Mouse (Mus musculus) heart, embryonic 12.5 days (tissue): ENCODE measurements around the gene Slc23a2. TPM values are rescaled to one million over a fixed set of nuclear protein-coding genes. Genes with fewer than 3 reads are reported as not detected.

Source experiments
- ATAC-seq: fragments of 200-750 bp; cut with Nextera tagmentation; 2 replicates; pipeline ENCODE4 v1.8.0; 2017; ENCODE audit warnings: moderate TSS enrichment, moderate library complexity; ENCODE audit not compliant: insufficient number of reproducible peaks, low FRiP score
- H3K27ac ChIP-seq: fragments of 300-500 bp; sonication (generic); 2 replicates; pipeline ENCODE4 v1.5.1; 2016; ENCODE audit warnings: mild to moderate bottlenecking, moderate library complexity; ENCODE audit not compliant: poor library complexity, severe bottlenecking
- H3K27me3 ChIP-seq: fragments of 300-500 bp; sonication (generic); replicated peaks from 2 replicates; pipeline ENCODE4 v1.6.1; 2016; ENCODE audit warnings: mild to moderate bottlenecking, moderate library complexity
- H3K36me3 ChIP-seq: fragments of 300-500 bp; sonication (generic); 2 replicates; pipeline ENCODE4 v1.6.1; 2016; ENCODE audit warnings: mild to moderate bottlenecking, moderate library complexity
- H3K4me1 ChIP-seq: fragments of 300-500 bp; sonication (generic); replicated peaks from 2 replicates; pipeline ENCODE4 v1.6.1; 2016; ENCODE audit warnings: mild to moderate bottlenecking
- H3K4me2 ChIP-seq: fragments of 300-500 bp; sonication (generic); 2 replicates; pipeline ENCODE4 v1.6.1; 2016; ENCODE audit warnings: mild to moderate bottlenecking, moderate library complexity
- H3K4me3 ChIP-seq: fragments of 300-500 bp; sonication (generic); 2 replicates; pipeline ENCODE4 v1.5.1; 2016; ENCODE audit warnings: mild to moderate bottlenecking
- H3K9ac ChIP-seq: fragments of 300-500 bp; sonication (generic); 2 replicates; pipeline ENCODE4 v1.6.1; 2016; ENCODE audit warnings: mild to moderate bottlenecking, moderate library complexity
- H3K9me3 ChIP-seq: fragments of 300-500 bp; sonication (generic); replicated peaks from 2 replicates; pipeline ENCODE4 v1.6.1; 2016; ENCODE audit warnings: mild to moderate bottlenecking, moderate library complexity
- WGBS: fragments of 180-500 bp; shearing (Covaris S2); methylation state at CpG from one replicate; pipeline ENCODE4 v1.1.7; 2016; 5-methylcytosine and 5-hydroxymethylcytosine counted together
- polyA plus RNA-seq: library from polyadenylated mRNA; unstranded; fragments of >200 nt; fragmentation: Nextera tagmentation; extraction: Ambion mirVana; gene quantifications from 2 replicates; pipeline ENCODE4 v1.2.1, GENCODE M21; 2016

Gene Slc23a2
- 10.1 and 12.1 TPM in 2 replicates for polyA plus RNA-seq

DNA sequence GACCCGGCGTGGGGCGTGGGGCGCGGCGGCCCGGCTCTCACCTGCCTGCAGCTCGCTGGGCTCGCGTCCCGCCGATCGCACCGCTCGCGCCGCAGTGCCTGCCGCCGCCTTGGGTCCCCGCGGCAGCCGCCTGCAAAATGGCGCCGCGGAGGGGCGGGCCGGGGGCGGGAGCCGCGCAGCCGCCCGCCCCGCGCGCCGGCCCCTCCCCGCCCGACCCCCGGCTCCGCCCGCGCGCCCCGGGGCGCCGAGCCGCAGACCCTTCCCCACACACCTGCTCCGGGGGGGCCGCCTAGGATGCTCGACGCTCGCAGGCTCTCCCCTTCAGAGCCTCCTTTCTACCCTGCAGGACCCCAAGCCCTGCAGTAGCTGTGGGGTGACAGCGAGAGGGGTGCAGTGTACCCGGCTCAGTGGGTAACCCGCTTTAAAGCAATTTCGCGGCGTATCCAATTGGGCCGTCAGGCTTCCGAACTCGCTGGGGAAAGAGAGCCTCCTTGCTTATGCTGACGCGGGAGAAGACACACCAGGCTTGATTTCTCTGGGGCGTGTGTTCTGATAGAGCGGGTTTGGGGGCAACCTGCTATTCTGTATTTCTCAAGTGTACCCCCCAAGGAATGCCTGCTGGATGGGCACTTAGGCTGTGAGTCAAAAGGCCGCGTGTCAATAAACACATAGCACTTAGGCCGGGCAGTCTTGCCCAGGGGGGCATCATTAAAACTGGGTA, at the start of gene Slc23a2:
Gene Slc23a2 (minus strand): TSS at position 138 of the 721 bp plus-strand sequence.
- Histone ChIP-seq H3K27ac (peak within 1 kb of the TSS; percentile 36; the same call in 1 of the 2 replicates), H3K9ac (peak within 1 kb of the TSS; percentile 92), H3K9me3 (no peaks in the 10 kb centered on the region), H3K4me2 (peak within 1 kb of the TSS; percentile 97), H3K4me1 (peaks cover 27% of the 10 kb centered on the region), H3K4me3 (peak within 1 kb of the TSS; percentile 96), H3K27me3 (no peaks in the 10 kb centered on the region), H3K36me3 (0 out of 2 replicates have a peak, but pooled peaks cover 4% of the 10 kb centered on the region)
- peak; percentile 80 for ATAC-seq
- WGBS, result 7% methylated on average over 46 of the region's 68 CpGs

DNA sequence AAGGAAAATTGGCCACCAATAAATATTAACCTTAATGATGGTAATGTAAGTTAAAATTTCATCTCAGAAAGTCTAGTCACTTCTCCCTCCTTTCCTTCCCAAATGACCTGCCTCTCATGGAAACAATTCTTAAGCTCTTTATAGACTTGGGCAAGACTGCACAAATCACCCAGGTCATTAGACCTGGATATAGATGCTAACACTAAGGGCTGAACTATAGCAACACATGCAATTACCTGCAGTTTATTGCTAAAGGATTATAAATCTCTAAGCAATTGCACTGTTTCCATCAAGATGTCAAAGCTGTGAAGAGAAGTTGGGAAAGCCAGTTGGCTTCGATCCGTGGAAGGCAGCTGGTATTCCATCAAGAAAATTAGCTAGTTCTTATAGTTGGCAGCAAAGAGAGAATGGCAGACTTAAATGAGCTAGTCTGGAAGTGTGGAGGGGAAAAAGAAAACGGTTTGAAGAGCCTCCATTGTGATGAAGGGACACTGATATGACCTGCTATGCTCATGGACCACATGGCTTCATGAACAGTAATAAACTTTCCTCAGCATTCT, 45.8 kb upstream of the Slc23a2 start:
- Histone ChIP-seq H3K4me2 (no peak overlapping the region), H3K27me3 (no peaks in the 10 kb centered on the region), H3K9me3 (no peaks in the 10 kb centered on the region), H3K4me3 (no peak overlapping the region), H3K4me1 (no peaks in the 10 kb centered on the region), H3K9ac (no peak overlapping the region), H3K36me3 (no peaks in the 10 kb centered on the region), H3K27ac (no peak overlapping the region)
- no peak for ATAC-seq
- 74% methylated on average over 3 of the region's 3 CpGs for WGBS

DNA sequence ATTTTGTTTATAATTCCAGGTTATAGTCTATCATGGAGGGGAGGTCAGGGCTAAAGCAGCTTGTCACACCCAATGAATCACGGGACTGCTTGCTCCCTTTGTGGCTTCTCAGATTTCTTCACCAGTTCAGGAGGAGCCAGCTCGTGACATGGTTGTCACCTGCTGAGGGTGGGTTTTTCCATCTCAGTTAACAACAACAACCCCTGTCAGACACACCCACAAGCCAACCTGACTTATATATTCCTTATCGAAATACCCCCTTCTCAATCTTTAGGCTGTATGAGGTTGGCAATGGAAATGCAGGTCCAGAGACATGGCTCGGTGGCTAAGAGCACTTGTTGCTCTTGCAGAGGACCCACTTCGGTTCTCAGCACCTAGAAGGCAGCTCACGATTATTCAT, 39.0 kb upstream of the Slc23a2 start:
- 71% methylated on average over 6 of the region's 6 CpGs for WGBS
- no peaks in the 10 kb centered on the region for H3K36me3 ChIP-seq
- no peak overlapping the region for H3K27ac ChIP-seq
- H3K9me3 ChIP-seq, result no peaks in the 10 kb centered on the region
- H3K27me3 ChIP-seq, result no peaks in the 10 kb centered on the region
- no peak overlapping the region for H3K4me2 ChIP-seq
- H3K9ac ChIP-seq, result no peak overlapping the region
- H3K4me1 ChIP-seq, result no peaks in the 10 kb centered on the region
- no peak overlapping the region for H3K4me3 ChIP-seq
- ATAC-seq, result no peak

DNA sequence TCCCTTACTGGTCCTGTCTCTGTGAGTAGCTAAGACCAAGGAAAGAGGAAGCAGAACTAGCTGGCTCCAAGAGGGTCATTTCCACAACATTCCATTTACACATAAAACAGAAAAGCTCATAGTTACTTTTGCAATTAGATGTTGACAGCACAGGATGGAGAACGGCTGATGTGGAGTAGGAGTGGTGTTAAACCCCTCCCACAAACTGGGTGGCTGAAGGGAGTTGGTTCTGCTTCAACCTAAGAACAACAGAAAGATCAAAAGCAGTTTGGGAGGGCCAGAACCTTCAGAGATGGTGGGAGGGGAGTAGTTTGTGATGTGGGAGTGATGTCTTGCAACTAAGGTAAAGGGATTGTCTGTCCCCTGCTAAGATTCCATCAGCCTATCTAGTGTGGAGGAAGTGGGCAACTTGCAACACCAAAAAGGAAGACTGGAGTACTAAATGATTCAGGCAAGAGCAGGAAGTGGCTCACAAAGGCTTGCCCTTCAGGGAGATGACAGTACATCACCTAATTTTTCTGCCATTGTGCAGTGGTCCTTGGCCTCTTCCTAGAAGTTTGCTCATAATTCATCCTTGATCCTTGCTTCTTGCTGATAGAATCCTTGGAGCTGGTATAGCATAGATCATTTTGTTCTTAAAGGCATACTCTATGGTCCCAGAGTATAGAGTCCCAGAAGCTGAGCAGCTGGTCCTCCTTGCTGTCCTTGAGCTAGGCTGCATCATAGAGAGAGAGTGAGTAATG, 35.7 kb upstream of the Slc23a2 start:
- Histone ChIP-seq H3K4me1 (no peaks in the 10 kb centered on the region), H3K4me3 (no peak overlapping the region), H3K27me3 (peaks cover 4% of the 10 kb centered on the region; the same call in 1 of the 2 replicates), H3K4me2 (no peak overlapping the region), H3K9ac (no peak overlapping the region), H3K27ac (no peak overlapping the region), H3K36me3 (no peaks in the 10 kb centered on the region), H3K9me3 (no peaks in the 10 kb centered on the region)
- ATAC-seq, result no peak
- WGBS, result 39% methylated on average over 1 of the region's 1 CpGs

DNA sequence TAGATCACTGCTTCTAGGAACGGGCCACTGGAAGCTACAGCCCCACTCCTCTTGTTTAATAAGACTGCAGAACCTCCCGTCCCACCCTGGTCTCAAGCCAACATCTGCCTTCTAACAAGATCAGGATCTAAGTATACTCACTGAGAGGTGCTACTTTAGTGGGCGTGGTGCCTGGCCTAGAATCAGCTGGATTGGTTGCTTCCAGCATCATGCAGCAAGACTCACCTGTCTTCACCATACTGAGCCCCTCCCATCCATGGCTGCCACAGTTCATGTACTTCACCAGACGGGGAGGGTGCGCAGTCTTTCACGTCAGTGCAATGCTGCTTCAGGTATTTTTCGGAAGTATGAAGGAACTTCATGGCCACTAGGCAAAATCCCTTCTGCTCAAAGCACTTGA, 34.5 kb upstream of the Slc23a2 start:
- Histone ChIP-seq H3K4me3 (no peak overlapping the region), H3K36me3 (no peaks in the 10 kb centered on the region), H3K4me1 (no peaks in the 10 kb centered on the region), H3K4me2 (no peak overlapping the region), H3K27ac (no peak overlapping the region), H3K9ac (no peak overlapping the region), H3K9me3 (no peaks in the 10 kb centered on the region), H3K27me3 (peaks cover 4% of the 10 kb centered on the region; the same call in 1 of the 2 replicates)
- 84% methylated on average over 7 of the region's 7 CpGs for WGBS
- no peak for ATAC-seq

DNA sequence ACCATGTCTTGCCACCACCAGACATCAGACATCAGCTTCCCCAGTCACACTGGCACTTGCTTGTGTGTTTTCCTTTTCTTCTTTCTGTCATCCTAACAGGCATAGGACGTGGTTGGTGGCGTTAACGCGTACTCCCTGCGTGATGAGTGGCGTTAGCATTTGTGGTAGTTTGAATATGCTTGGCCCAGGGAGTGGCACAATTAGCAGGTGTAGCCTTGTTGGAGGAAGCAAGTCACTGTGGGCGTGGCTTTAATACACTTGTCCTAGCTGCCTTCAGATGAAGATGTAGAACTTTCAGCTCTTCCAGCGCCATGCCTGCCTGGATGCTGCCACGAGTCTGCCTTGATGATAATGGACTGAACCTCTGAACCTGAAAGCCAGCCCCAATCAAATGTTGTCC, 32.5 kb upstream of the Slc23a2 start:
- Histone ChIP-seq H3K4me3 (no peak overlapping the region), H3K4me2 (no peak overlapping the region), H3K27ac (no peak overlapping the region), H3K27me3 (peaks cover 4% of the 10 kb centered on the region; the same call in 1 of the 2 replicates), H3K9me3 (no peaks in the 10 kb centered on the region), H3K36me3 (no peaks in the 10 kb centered on the region), H3K9ac (no peak overlapping the region), H3K4me1 (no peaks in the 10 kb centered on the region)
- WGBS, result 87% methylated on average over 9 of the region's 9 CpGs
- ATAC-seq, result no peak

DNA sequence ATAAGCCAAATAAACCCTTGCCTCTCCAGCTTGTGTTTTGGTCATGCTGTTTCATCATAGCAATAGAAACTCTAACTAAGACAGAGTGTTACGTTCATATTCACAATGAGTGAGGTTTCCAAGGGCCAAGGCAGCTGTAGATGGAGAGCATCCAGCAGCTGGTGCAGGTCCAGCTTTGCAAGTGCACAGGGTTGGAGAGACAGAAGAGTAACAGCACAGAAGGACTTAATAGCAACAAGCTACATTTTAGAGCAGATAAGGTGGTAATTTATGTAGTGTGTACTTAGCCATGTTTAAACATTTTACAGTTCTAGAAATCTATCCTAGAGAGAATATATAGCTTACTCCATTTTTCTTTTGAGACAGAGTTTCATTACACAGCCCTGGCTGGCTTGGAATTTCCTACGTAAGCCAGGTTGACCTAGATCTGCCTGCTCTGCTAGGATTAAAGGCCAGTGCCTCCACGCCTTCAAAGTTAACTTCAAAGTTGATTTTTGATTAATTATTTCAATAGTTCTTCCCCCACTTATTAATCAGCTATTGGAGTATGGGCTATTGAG, 31.5 kb upstream of the Slc23a2 start:
- WGBS, result 84% methylated on average over 3 of the region's 3 CpGs
- H3K27ac ChIP-seq, result no peak overlapping the region
- H3K9me3 ChIP-seq, result no peaks in the 10 kb centered on the region
- no peak overlapping the region for H3K4me2 ChIP-seq
- no peak overlapping the region for H3K4me3 ChIP-seq
- H3K9ac ChIP-seq, result no peak overlapping the region
- ATAC-seq, result no peak
- H3K36me3 ChIP-seq, result no peaks in the 10 kb centered on the region
- H3K4me1 ChIP-seq, result no peaks in the 10 kb centered on the region
- H3K27me3 ChIP-seq, result peaks cover 4% of the 10 kb centered on the region; the same call in 1 of the 2 replicates

DNA sequence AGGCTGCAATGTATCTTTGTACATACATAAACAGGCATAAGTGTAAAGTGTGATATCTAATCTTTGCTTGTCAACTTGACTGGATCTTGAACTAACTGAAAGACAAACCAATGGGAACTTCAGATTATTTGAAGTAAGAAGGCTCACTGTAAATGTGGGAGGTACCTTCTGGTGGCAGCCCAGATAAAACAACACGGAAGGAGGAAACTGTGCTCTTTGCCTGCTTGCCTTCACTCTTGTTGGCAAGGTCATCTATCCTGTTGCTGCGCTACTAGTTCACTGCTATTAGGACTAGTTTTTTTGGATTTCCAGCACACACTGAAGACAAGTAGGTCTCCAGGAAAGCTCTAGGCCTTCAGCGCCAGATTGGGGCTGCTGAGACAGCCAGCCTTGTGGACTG, 29.1 kb upstream of the Slc23a2 start:
- Histone ChIP-seq H3K27ac (no peak overlapping the region), H3K9ac (no peak overlapping the region), H3K4me2 (no peak overlapping the region), H3K4me3 (no peak overlapping the region), H3K4me1 (no peaks in the 10 kb centered on the region), H3K36me3 (no peaks in the 10 kb centered on the region), H3K9me3 (no peaks in the 10 kb centered on the region), H3K27me3 (peaks cover 4% of the 10 kb centered on the region; the same call in 1 of the 2 replicates)
- no peak for ATAC-seq
- 83% methylated on average over 3 of the region's 3 CpGs for WGBS

DNA sequence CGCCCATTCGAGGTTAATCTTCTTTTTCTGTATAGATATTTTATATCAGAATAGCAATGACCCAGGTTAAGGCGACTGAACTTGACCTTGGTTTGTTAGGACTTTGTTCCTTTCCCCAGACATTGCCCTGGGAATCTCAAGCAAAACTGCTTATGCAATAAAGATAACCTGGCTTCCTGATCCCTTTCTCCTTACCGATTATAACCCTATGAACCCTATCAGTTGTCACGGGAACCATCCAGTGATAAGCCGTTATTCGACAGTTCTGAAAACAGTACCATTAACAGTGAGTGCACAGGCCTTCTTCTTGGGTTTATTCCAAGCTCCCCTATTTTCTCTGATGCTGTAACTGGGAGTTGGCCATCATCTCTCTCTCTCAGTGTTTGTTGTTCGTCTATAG, 27.0 kb upstream of the Slc23a2 start:
- no peaks in the 10 kb centered on the region for H3K9me3 ChIP-seq
- 54% methylated on average over 8 of the region's 8 CpGs for WGBS

DNA sequence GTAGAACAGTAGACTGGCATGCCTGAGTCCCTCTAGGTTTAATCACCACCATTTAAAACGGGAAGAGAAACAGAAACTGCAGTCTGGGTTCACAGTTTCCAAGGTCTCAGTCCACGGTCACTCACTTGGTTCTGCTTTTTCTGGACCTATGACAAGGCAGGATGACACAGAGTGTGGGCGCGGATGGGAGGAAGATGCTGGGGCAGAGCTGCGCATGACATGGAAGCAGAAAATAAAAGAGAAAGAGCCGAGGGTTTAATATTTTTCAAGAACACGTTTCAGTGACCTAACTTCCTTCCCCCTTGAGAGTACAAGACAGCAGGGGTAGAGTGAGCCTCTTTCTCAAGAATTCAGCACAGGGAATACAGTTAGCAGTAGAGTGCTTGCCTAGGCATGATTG, 24.2 kb upstream of the Slc23a2 start:
- Histone ChIP-seq H3K4me1 (no peaks in the 10 kb centered on the region), H3K9ac (no peak overlapping the region), H3K4me3 (no peak overlapping the region), H3K27me3 (no peaks in the 10 kb centered on the region), H3K27ac (no peak overlapping the region), H3K9me3 (no peaks in the 10 kb centered on the region), H3K4me2 (no peak overlapping the region), H3K36me3 (no peaks in the 10 kb centered on the region)
- WGBS, result 83% methylated on average over 7 of the region's 7 CpGs
- no peak for ATAC-seq

More for the DNA sequence above, 27.0 kb upstream of the Slc23a2 start:
- Histone ChIP-seq H3K27me3 (peaks cover 4% of the 10 kb centered on the region; the same call in 1 of the 2 replicates), H3K4me1 (no peaks in the 10 kb centered on the region), H3K4me2 (no peak overlapping the region), H3K27ac (no peak overlapping the region), H3K4me3 (no peak overlapping the region), H3K36me3 (no peaks in the 10 kb centered on the region), H3K9ac (no peak overlapping the region)
- no peak for ATAC-seq

DNA sequence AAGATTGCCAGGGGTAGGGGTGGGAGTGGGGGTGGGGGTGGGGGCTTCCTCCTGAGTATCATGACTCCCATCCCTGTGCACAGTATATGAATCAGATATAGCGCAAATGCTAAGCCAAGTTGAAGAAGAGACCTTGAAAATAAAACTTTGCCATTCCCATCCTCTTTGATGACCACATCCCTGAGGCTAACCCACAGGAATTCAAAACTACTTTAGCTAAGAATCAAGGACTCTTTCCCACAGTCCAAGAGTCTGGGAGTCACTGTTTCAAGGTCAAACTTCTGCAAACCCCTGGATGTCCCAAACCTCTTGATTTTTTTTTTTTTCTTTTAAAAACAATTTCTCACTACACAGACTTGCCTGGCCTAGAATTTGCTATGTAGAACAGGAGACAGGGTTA, 18.7 kb upstream of the Slc23a2 start:
- Histone ChIP-seq H3K4me1 (no peaks in the 10 kb centered on the region), H3K4me3 (no peak overlapping the region), H3K9me3 (no peaks in the 10 kb centered on the region), H3K36me3 (no peaks in the 10 kb centered on the region), H3K4me2 (no peak overlapping the region), H3K27me3 (0 out of 2 replicates have a peak, but pooled peaks cover 3% of the 10 kb centered on the region), H3K9ac (no peak overlapping the region), H3K27ac (no peak overlapping the region)
- 91% methylated on average over 1 of the region's 1 CpGs for WGBS
- ATAC-seq, result no peak
